Mouse (Mus musculus) heart, adult 2 months (tissue): ENCODE data around the gene Cnbd2. TPM values are rescaled to one million over a fixed set of nuclear protein-coding genes. Genes with fewer than 3 reads are reported as not detected.

Experiments
- DNase-seq, 2 experiments: peaks; one replicate each; pipeline ENCODE4 v3.0.0; 2021
- H3K27ac ChIP-seq: fragments of 200-600 bp; 2 replicates; pipeline ENCODE4 v1.8.1; 2022
- H3K27me3 ChIP-seq: fragments of 200-500 bp; 2 replicates; pipeline ENCODE4 v1.6.1; 2012; ENCODE audit warnings: mild to moderate bottlenecking, low read length, inconsistent platforms, mixed read lengths; ENCODE audit not compliant: control insufficient read depth, insufficient read depth
- H3K36me3 ChIP-seq: fragments of 200-500 bp; 2 replicates; pipeline ENCODE4 v1.6.1; 2012; ENCODE audit warnings: low read length, inconsistent platforms; ENCODE audit not compliant: control insufficient read depth, insufficient read depth
- H3K4me1 ChIP-seq: fragments of 200-500 bp; 2 replicates; pipeline ENCODE4 v1.6.1; 2011; ENCODE audit warnings: low read length; ENCODE audit not compliant: control insufficient read depth, insufficient read depth
- H3K4me3 ChIP-seq: fragments of 200-600 bp; 2 replicates; pipeline ENCODE4 v1.8.1; 2022
- H3K79me2 ChIP-seq: fragments of 200-500 bp; replicated peaks from 2 replicates; pipeline ENCODE4 v1.6.1; 2012; ENCODE audit warnings: mild to moderate bottlenecking, inconsistent platforms, low read length, moderate library complexity, mixed read lengths; ENCODE audit not compliant: control insufficient read depth, insufficient read depth
- H3K9ac ChIP-seq: fragments of 200-500 bp; 2 replicates; pipeline ENCODE4 v1.6.1; 2012; ENCODE audit warnings: low read depth, mild to moderate bottlenecking, control low read depth, inconsistent platforms, low read length, mixed read lengths
- CTCF ChIP-seq: fragments of 200-600 bp; IDR thresholded peaks from 2 replicates; pipeline ENCODE4 v1.8.1; 2022; ENCODE audit warnings: antibody characterized with exemption, mild to moderate bottlenecking, moderate library complexity
- EP300 ChIP-seq: fragments of 200-500 bp; IDR thresholded peaks from 2 replicates; pipeline ENCODE4 v1.6.1; 2011; ENCODE audit warnings: low read depth, low read length, control low read depth; ENCODE audit not compliant: insufficient read depth
- POLR2A ChIP-seq: fragments of 200-500 bp; IDR thresholded peaks from 2 replicates; pipeline ENCODE4 v1.6.1; 2011; ENCODE audit warnings: mild to moderate bottlenecking, low read depth, low read length, control low read depth; ENCODE audit not compliant: insufficient read depth
- WGBS: fragments of 180-500 bp; shearing (Covaris S2); methylation state at CpG from one replicate; pipeline ENCODE4 v1.1.7; 2018; 5-methylcytosine and 5-hydroxymethylcytosine counted together
- intact Hi-C: fragments of 180-260 bp; cut with DNase I; formaldehyde crosslinking; loops from one replicate; pipeline ENCODE4 v1.15.1; 2025
- polyA plus RNA-seq: library from polyadenylated mRNA; depleted of rRNA; stranded (reverse); fragments of >200 nt; gene quantifications from 2 replicates; pipeline ENCODE4 v1.2.3, GENCODE M21; 2012
- total RNA-seq, 2 experiments: library from RNA; stranded (reverse); gene quantifications; 2 replicates each; pipeline ENCODE4 v1.2.3; 2021

The Cnbd2 gene
- total and polyA plus RNA-seq, 3 experiments, result 0.89 to 1.0 (median 0.92) TPM

GRCm38 (mm10) chr2:156281227-156281626, 30.9 kb upstream of the Cnbd2 start:
- WGBS, result 47% methylated on average over 4 of the region's 4 CpGs

GRCm38 (mm10) chr2:156285161-156285560, 26.9 kb upstream of the Cnbd2 start:
- Histone ChIP-seq H3K27ac (no peak overlapping the region), H3K9ac (no peak overlapping the region), H3K27me3 (no peaks in the 10 kb centered on the region), H3K36me3 (no peaks in the 10 kb centered on the region), H3K79me2 (no peaks in the 10 kb centered on the region), H3K4me3 (no peak overlapping the region), H3K4me1 (no peaks in the 10 kb centered on the region; the same call in 1 of the 2 replicates)
- WGBS, result 55% methylated on average over 2 of the region's 2 CpGs
- intact Hi-C loops, result no loop called here
- TF ChIP-seq EP300 (no peak), POLR2A (no peak), CTCF (no peak)
- DNase-seq, result no peak

More at GRCm38 (mm10) chr2:156281227-156281626, 30.9 kb upstream of the Cnbd2 start:
- H3K79me2 ChIP-seq, result no peaks in the 10 kb centered on the region
- H3K27me3 ChIP-seq, result no peaks in the 10 kb centered on the region
- peak in 1 of 2 experiments; percentile 23 for DNase-seq
- H3K36me3 ChIP-seq, result peaks cover 2% of the 10 kb centered on the region; the same call in 1 of the 2 replicates
- intact Hi-C loops, result no loop called here
- no peak for TF ChIP-seq CTCF
- TF ChIP-seq EP300, result no peak
- no peak for TF ChIP-seq POLR2A
- H3K4me3 ChIP-seq, result no peak overlapping the region
- no peak overlapping the region for H3K9ac ChIP-seq
- H3K4me1 ChIP-seq, result peaks cover 4% of the 10 kb centered on the region
- H3K27ac ChIP-seq, result no peak overlapping the region

- Histone ChIP-seq H3K27me3 (no peaks in the 10 kb centered on the region), H3K79me2 (no peaks in the 10 kb centered on the region), H3K4me1 (no peaks in the 10 kb centered on the region), H3K9ac (no peak overlapping the region), H3K4me3 (no peak overlapping the region), H3K36me3 (no peaks in the 10 kb centered on the region), H3K27ac (no peak overlapping the region)
- TF ChIP-seq EP300 (no peak), POLR2A (no peak), CTCF (no peak)
- intact Hi-C loops, result no loop called here
- over 99% methylated on average over 4 of the region's 4 CpGs for WGBS
- no peak for DNase-seq
Measured at GRCm38 (mm10) chr2:156286733-156287132, 25.4 kb upstream of the Cnbd2 start.

- Histone ChIP-seq H3K79me2 (no peaks in the 10 kb centered on the region), H3K36me3 (no peaks in the 10 kb centered on the region), H3K4me1 (no peaks in the 10 kb centered on the region), H3K27me3 (no peaks in the 10 kb centered on the region), H3K27ac (no peak overlapping the region), H3K9ac (no peak overlapping the region), H3K4me3 (no peak overlapping the region)
- intact Hi-C loops, result no loop called here
- DNase-seq, result no peak
- no peak for TF ChIP-seq EP300
- 91% methylated on average over 2 of the region's 2 CpGs for WGBS
Measured at GRCm38 (mm10) chr2:156288222-156288621, 23.9 kb upstream of the Cnbd2 start.

GRCm38 (mm10) chr2:156289552-156290160, 22.4 kb upstream of the Cnbd2 start:
- Histone ChIP-seq H3K36me3 (no peaks in the 10 kb centered on the region), H3K27ac (no peak overlapping the region)

GRCm38 (mm10) chr2:156291998-156292397, 20.1 kb upstream of the Cnbd2 start:
- no peaks in the 10 kb centered on the region for H3K36me3 ChIP-seq
- 70% methylated on average over 1 of the region's 1 CpGs for WGBS

More at GRCm38 (mm10) chr2:156289552-156290160, 22.4 kb upstream of the Cnbd2 start:
- Histone ChIP-seq H3K4me3 (no peak overlapping the region), H3K27me3 (no peaks in the 10 kb centered on the region), H3K4me1 (no peaks in the 10 kb centered on the region), H3K79me2 (no peaks in the 10 kb centered on the region), H3K9ac (no peak overlapping the region)
- 84% methylated on average over 2 of the region's 2 CpGs for WGBS
- intact Hi-C loops, result no loop called here
- no peak for DNase-seq
- TF ChIP-seq POLR2A, result no peak

More at GRCm38 (mm10) chr2:156291998-156292397, 20.1 kb upstream of the Cnbd2 start:
- TF ChIP-seq EP300 (no peak), POLR2A (no peak), CTCF (no peak)
- DNase-seq, result no peak
- Histone ChIP-seq H3K4me3 (no peak overlapping the region), H3K27me3 (no peaks in the 10 kb centered on the region), H3K79me2 (no peaks in the 10 kb centered on the region), H3K27ac (no peak overlapping the region), H3K9ac (no peak overlapping the region), H3K4me1 (no peaks in the 10 kb centered on the region)
- intact Hi-C loops, result no loop called here
